Mouse (Mus musculus) liver, embryonic 14.5 days (tissue): ENCODE data around the gene Adam22. TPM values are rescaled to one million over a fixed set of nuclear protein-coding genes. Genes with fewer than 3 reads are reported as not detected.
"Not testable (repeated sequence)": the region's sequence is repeated elsewhere in the genome, so short reads cannot be mapped to it uniquely, and the experiment has no call there.

Experiments used
- ATAC-seq: fragments of 200-750 bp; cut with Nextera tagmentation; 2 replicates; pipeline ENCODE4 v1.8.0; 2017; ENCODE audit warnings: moderate number of reproducible peaks, mild to moderate bottlenecking, moderate library complexity; ENCODE audit not compliant: insufficient read depth
- DNase-seq, 3 experiments: peaks; one replicate each; pipeline ENCODE4 v3.0.0-alpha.2; 2012 to 2013; ENCODE audit warnings: low read depth in 3 of 3, low spot score in 3 of 3
- H3K27ac ChIP-seq: fragments of 300-500 bp; sonication (generic); 2 replicates; pipeline ENCODE4 v1.5.1; 2014; ENCODE audit warnings: moderate library complexity, mild to moderate bottlenecking, control low read depth, inconsistent platforms
- H3K27me3 ChIP-seq: fragments of 300-500 bp; sonication (generic); 2 replicates; pipeline ENCODE4 v1.6.1; 2014; ENCODE audit warnings: mild to moderate bottlenecking, low read length, moderate library complexity; ENCODE audit not compliant: control insufficient read depth, insufficient read depth
- H3K36me3 ChIP-seq: fragments of 300-500 bp; sonication (generic); replicated peaks from 2 replicates; pipeline ENCODE4 v1.6.1; 2014; ENCODE audit warnings: low read depth; ENCODE audit not compliant: control insufficient read depth, insufficient read depth
- H3K4me1 ChIP-seq, 2 experiments: fragments of 200-500 bp in 1 of 2; fragments of 300-500 bp in 1 of 2; sonication (generic) in 1 of 2; replicated peaks; 2 replicates each; pipeline ENCODE4 v1.6.1; 2012 to 2014; ENCODE audit warnings: antibody characterized with exemption in 1 of 2, inconsistent platforms in 1 of 2, low read length in 1 of 2; ENCODE audit not compliant: control insufficient read depth in 2 of 2, insufficient read depth in 2 of 2
- H3K4me2 ChIP-seq: fragments of 300-500 bp; sonication (generic); 2 replicates; pipeline ENCODE4 v1.6.1; 2014; ENCODE audit warnings: low read depth, mild to moderate bottlenecking, control low read depth, moderate library complexity
- H3K4me3 ChIP-seq, 2 experiments: fragments of 200-500 bp in 1 of 2; fragments of 300-500 bp in 1 of 2; sonication (generic) in 1 of 2; 2 replicates each; pipeline ENCODE4 v1.5.1; 2012 to 2014; ENCODE audit warnings: low read depth in 2 of 2, low read length in 2 of 2, mild to moderate bottlenecking in 2 of 2, control low read depth in 1 of 2, inconsistent platforms in 1 of 2, moderate library complexity in 1 of 2; ENCODE audit not compliant: insufficient read depth in 1 of 2
- H3K9ac ChIP-seq: fragments of 300-500 bp; sonication (generic); replicated peaks from 2 replicates; pipeline ENCODE4 v1.6.1; 2014; ENCODE audit warnings: mild to moderate bottlenecking, control low read depth, moderate library complexity
- H3K9me3 ChIP-seq: fragments of 300-500 bp; sonication (generic); 2 replicates; pipeline ENCODE4 v1.6.1; 2016; ENCODE audit warnings: low read length, mixed read lengths; ENCODE audit not compliant: control insufficient read depth
- CTCF ChIP-seq: IDR thresholded peaks from 2 replicates; pipeline ENCODE4 v1.5.1; 2016; ENCODE audit warnings: antibody characterized with exemption, low read depth, control low read depth
- EP300 ChIP-seq: IDR thresholded peaks from 2 replicates; pipeline ENCODE4 v1.6.1; 2016; ENCODE audit warnings: antibody characterized with exemption, low read depth
- WGBS: fragments of 180-500 bp; shearing (Covaris S2); extraction: QIAGEN DNeasy Blood & Tissue Kit; methylation state at CpG from one replicate; pipeline ENCODE4 v1.1.7; 2014; ENCODE audit not compliant: insufficient replicate concordance; 5-methylcytosine and 5-hydroxymethylcytosine counted together
- polyA plus RNA-seq, 2 experiments: library from polyadenylated mRNA; depleted of rRNA in 1 of 2; stranded (reverse) in 1 of 2; unstranded in 1 of 2; fragments of >200 nt; fragmentation: Nextera tagmentation in 1 of 2; extraction: Ambion mirVana in 1 of 2; gene quantifications; 2 replicates each; pipeline versions ENCODE4 v1.2.1 to v1.2.3; 2012 to 2014

Gene Adam22
- polyA plus RNA-seq, 2 experiments = 0.13 to 0.25 TPM

DNA sequence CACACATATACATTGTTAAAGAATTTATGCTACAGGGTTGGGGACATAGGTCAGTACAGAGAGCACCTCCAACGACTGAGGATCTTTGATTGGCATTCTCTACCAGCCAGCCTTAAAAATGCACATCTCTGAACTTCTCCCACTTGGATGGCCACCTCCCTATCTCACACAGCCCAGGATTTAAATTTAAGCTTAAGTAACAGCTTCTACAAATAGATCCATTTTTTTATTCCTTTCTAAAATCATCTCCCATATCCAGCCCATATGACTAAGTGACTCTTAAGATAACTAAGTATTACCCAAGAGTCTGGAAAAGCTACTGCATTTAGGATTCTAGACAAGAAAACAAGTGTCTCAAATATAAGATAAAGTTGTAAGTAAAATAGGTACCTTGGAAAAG lies 140.9 kb downstream of the Adam22 start:
- ATAC-seq (no peak), DNase-seq (no peak)
- no peaks in the 10 kb centered on the region for H3K27me3 ChIP-seq
- no peak overlapping the region for H3K9ac ChIP-seq
- H3K4me3 ChIP-seq = no peak overlapping the region
- H3K4me2 ChIP-seq = no peak overlapping the region
- TF ChIP-seq EP300 (no peak), CTCF (no peak)
- H3K36me3 ChIP-seq = no peaks in the 10 kb centered on the region
- 39% methylated on average over 1 of the region's 1 CpGs for WGBS
- no peaks in the 10 kb centered on the region for H3K4me1 ChIP-seq
- no peaks in the 10 kb centered on the region for H3K9me3 ChIP-seq
- H3K27ac ChIP-seq = no peak overlapping the region

DNA sequence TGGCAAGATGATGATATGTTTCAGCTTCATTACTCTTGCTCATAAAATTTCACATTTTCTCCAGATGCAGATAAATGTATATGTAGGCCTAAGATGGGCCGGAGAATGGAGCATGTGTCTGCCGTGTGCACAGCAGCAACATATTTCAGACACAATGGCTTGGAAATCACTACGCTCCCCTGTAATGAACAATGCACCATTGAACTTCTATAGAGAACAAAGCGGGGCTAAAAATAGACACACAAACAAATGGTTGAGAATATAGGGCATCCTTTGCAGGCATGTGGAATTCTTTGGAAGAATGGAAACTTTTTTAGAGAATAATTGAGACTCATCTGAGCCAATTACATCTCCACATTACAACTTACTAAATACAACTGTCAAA lies 143.6 kb downstream of the Adam22 start:
- Histone ChIP-seq H3K9ac (no peak overlapping the region), H3K9me3 (no peaks in the 10 kb centered on the region), H3K4me2 (no peak overlapping the region), H3K4me1 (no peaks in the 10 kb centered on the region), H3K27ac (no peak overlapping the region), H3K27me3 (no peaks in the 10 kb centered on the region), H3K4me3 (no peak overlapping the region), H3K36me3 (no peaks in the 10 kb centered on the region)
- no peak for ATAC-seq
- 62% methylated on average over 4 of the region's 4 CpGs for WGBS
- no peak for DNase-seq
- TF ChIP-seq EP300 = no peak
- TF ChIP-seq CTCF = no peak

DNA sequence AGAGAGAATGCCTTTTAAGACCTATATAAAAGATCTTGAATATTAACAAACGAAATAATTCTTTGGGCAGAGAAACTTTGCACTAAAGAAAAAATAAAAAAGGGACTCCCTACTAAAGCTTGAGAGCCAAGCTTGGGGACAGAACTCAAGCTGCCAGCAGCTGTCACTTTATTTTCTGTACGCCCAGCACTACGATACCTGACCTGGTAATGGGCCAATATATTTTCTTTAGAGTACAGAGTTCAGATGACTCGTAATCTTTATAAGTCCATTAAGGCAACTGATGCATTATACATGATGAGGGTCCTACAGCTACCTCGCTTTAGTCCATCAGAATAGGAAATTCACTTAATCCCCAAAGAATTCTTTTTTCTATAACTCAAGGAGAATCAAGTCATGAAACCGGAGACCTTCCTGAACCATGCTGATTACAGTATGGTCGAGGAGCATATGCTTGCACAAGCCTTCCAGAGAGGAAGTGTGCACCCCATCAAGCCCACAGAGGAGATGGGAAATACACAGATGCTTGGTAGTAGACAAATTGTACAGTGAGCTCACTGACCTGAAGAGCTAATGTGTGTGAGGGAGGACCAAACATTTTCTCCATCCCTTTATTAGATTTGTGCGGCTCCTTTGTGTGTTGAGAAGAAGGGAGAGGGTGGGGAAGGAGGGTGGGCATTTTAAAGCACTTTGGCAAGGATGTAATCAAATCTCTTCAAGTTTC lies 144.2 kb downstream of the Adam22 start:
- H3K36me3 ChIP-seq = no peaks in the 10 kb centered on the region
- WGBS = 56% methylated on average over 8 of the region's 8 CpGs
- no peaks in the 10 kb centered on the region for H3K9me3 ChIP-seq
- H3K4me2 ChIP-seq = no peak overlapping the region
- no peak overlapping the region for H3K4me3 ChIP-seq
- DNase-seq (no peak), ATAC-seq (no peak)
- H3K9ac ChIP-seq = no peak overlapping the region
- no peak overlapping the region for H3K27ac ChIP-seq
- H3K27me3 ChIP-seq = no peaks in the 10 kb centered on the region
- no peaks in the 10 kb centered on the region for H3K4me1 ChIP-seq
- TF ChIP-seq EP300 = no peak

DNA sequence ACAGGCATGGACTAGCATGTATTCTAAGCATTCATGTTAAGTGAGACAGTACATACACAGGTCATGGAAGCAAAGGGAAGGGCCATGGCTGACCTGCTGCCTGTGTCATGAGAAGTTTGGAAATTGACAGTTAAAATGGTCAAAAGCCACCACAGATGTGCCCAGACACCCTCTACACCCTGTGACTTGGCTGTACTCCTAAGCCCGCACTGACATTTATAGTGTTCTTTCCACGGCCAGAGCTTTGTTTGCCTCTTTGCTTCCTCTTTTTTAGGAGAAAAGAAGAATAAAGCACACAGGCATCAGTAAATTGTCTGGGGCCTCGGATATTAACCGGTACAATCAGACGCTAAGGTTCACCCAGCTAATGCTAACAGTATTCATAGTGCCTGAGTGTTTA lies 146.3 kb downstream of the Adam22 start:
- no peaks in the 10 kb centered on the region for H3K27me3 ChIP-seq
- no peaks in the 10 kb centered on the region for H3K9me3 ChIP-seq
- DNase-seq (no peak), ATAC-seq (no peak)
- H3K36me3 ChIP-seq = no peaks in the 10 kb centered on the region
- H3K4me2 ChIP-seq = no peak overlapping the region
- H3K9ac ChIP-seq = no peak overlapping the region
- TF ChIP-seq CTCF (no peak), EP300 (no peak)
- H3K4me1 ChIP-seq = no peaks in the 10 kb centered on the region
- 58% methylated on average over 5 of the region's 5 CpGs for WGBS
- no peak overlapping the region for H3K4me3 ChIP-seq
- no peak overlapping the region for H3K27ac ChIP-seq

GRCm38 (mm10) chr5:8215841-8216240 lies 152.1 kb downstream of the Adam22 start:
- no peaks in the 10 kb centered on the region for H3K9me3 ChIP-seq
- DNase-seq (no peak), ATAC-seq (no peak)
- no peaks in the 10 kb centered on the region for H3K4me1 ChIP-seq
- H3K9ac ChIP-seq = no peak overlapping the region
- no peak overlapping the region for H3K4me3 ChIP-seq
- H3K27ac ChIP-seq = no peak overlapping the region
- H3K36me3 ChIP-seq = no peaks in the 10 kb centered on the region
- no peaks in the 10 kb centered on the region for H3K27me3 ChIP-seq
- no peak overlapping the region for H3K4me2 ChIP-seq
- no peak for TF ChIP-seq EP300
- TF ChIP-seq CTCF = no peak
- WGBS = 42% methylated on average over 1 of the region's 1 CpGs

DNA sequence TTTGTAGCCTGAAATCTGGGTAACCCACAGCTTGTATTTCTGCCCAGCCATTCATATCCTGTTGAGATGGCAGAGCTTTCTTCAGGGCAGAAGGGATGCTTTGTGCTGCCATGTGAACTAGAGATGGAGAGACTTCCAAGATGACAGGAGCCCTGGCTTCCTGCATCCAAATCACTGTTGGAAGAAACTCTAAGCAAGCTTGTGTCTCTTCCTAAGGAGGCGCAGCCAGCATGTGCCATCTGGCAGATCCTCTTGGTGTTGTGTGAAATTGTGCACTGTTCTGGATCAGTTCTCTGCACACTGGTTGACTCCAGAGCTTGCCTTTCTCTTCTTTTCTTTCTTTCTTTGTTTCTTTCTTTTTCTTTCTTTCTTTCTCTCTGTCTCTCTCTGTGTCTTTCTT lies 183.0 kb downstream of the Adam22 start:
- not testable (repeated sequence) for H3K4me3 ChIP-seq, H3K27ac ChIP-seq, H3K4me2 ChIP-seq, ATAC-seq, H3K9ac ChIP-seq, DNase-seq, H3K4me1 ChIP-seq, H3K36me3 ChIP-seq, H3K27me3 ChIP-seq, H3K9me3 ChIP-seq
- 55% methylated on average over 1 of the region's 1 CpGs for WGBS
